Mouse (Mus musculus) splenic B cell, adult 2 months (primary cell): ENCODE data around the gene Gm4952.
"Not testable (repeated sequence)": the region's sequence is repeated elsewhere in the genome, so short reads cannot be mapped to it uniquely, and the experiment has no call there.

ENCODE experiments used
- DNase-seq: peaks from one replicate; pipeline ENCODE4 v3.0.0-alpha.2; 2011; ENCODE audit warnings: low read depth, low spot score
- H3K27me3 ChIP-seq: 2 replicates; pipeline ENCODE4 v1.6.1; 2012; ENCODE audit warnings: mild to moderate bottlenecking, low read length, moderate library complexity, mixed read lengths; ENCODE audit not compliant: control insufficient read depth, poor library complexity, insufficient read depth, severe bottlenecking
- H3K36me3 ChIP-seq: 2 replicates; pipeline ENCODE4 v1.6.1; 2012; ENCODE audit warnings: mild to moderate bottlenecking, low read length, moderate library complexity, mixed read lengths; ENCODE audit not compliant: control insufficient read depth, poor library complexity, insufficient read depth, severe bottlenecking

The Gm4952 gene

GRCm38 (mm10) chr19:12649511-12649910, 49.7 kb downstream of the Gm4952 start:
- H3K27me3 ChIP-seq, result no peaks in the 10 kb centered on the region
- no peaks in the 10 kb centered on the region for H3K36me3 ChIP-seq
- no peak for DNase-seq

GRCm38 (mm10) chr19:12666156-12666555, 66.4 kb downstream of the Gm4952 start:
- no peak for DNase-seq

GRCm38 (mm10) chr19:12668601-12669000, 68.8 kb downstream of the Gm4952 start:
- H3K36me3 ChIP-seq, H3K27me3 ChIP-seq, DNase-seq: not testable (repeated sequence)

More at GRCm38 (mm10) chr19:12666156-12666555, 66.4 kb downstream of the Gm4952 start:
- no peaks in the 10 kb centered on the region for H3K36me3 ChIP-seq
- H3K27me3 ChIP-seq, result no peaks in the 10 kb centered on the region

GRCm38 (mm10) chr19:12670139-12670538, 70.4 kb downstream of the Gm4952 start, which contains the start of gene Olfr1442:
TSS of gene Olfr1442 (plus strand) at chr19:12670439.
- no peaks in the 10 kb centered on the region for H3K27me3 ChIP-seq
- DNase-seq, result no peak
- no peaks in the 10 kb centered on the region for H3K36me3 ChIP-seq

- no peak for DNase-seq
- Histone ChIP-seq H3K27me3 (no peaks in the 10 kb centered on the region), H3K36me3 (no peaks in the 10 kb centered on the region)
Measured at GRCm38 (mm10) chr19:12671051-12671450, 71.3 kb downstream of the Gm4952 start.

- DNase-seq, result no peak
- Histone ChIP-seq H3K27me3 (no peaks in the 10 kb centered on the region), H3K36me3 (no peaks in the 10 kb centered on the region)
Measured at GRCm38 (mm10) chr19:12677812-12678211, 78.0 kb downstream of the Gm4952 start, which contains the start of gene Olfr1443. TSS of gene Olfr1443 (plus strand) at chr19:12678112.
